ENCODE assay signal across 8 mouse cellular contexts in genomic region chr11:16507385-16508051, GRCm38 (mm10). TPM values are rescaled to one million over a fixed set of nuclear protein-coding genes. Genes with fewer than 3 reads are reported as not detected.
DNase-seq lines count a peak whose midpoint lies in the region; ATAC-seq and TF ChIP-seq lines count a peak whose summit lies in the region.

No protein-coding gene starts in this region.

- 1% methylated on average over 26 of the region's 26 CpGs for WGBS in lung, embryonic 14.5 days
- WGBS in intestine, embryonic 16.5 days = 3% methylated on average over 26 of the region's 26 CpGs

- ATAC-seq in lung, embryonic 14.5 days (ENCODE audit: insufficient read depth) = peak; percentile 77
- peak; percentile 15; the same call in 1 of the 2 replicates for ATAC-seq in erythroid progenitor cell, adult 5-6 weeks (replicated peaks; ENCODE audit: low FRiP score, poor library complexity, severe bottlenecking)
- ATAC-seq in intestine, embryonic 16.5 days = peak; percentile 68
- peak; percentile 3; the same call in 1 of the 2 replicates for ATAC-seq in megakaryocyte-erythroid progenitor cell, adult 5-6 weeks (replicated peaks; ENCODE audit: low FRiP score, low TSS enrichment, poor library complexity, severe bottlenecking)

- peak overlapping the region; percentile 78 for H3K4me2 ChIP-seq in lung, embryonic 14.5 days
- H3K4me2 ChIP-seq in intestine, embryonic 16.5 days (ENCODE audit: low read depth, low read length) = peak overlapping the region; percentile 70

- TF ChIP-seq CTCF in lung, embryonic 14.5 days (IDR thresholded peaks at IDR 0.05; ENCODE audit: low read depth) = no peak

- H3K27ac ChIP-seq in lung, embryonic 14.5 days (ENCODE audit: low read depth) = peak overlapping the region; percentile 93
- peak overlapping the region; percentile 71 for H3K27ac ChIP-seq in intestine, embryonic 16.5 days (ENCODE audit: low read length)

- peaks cover 10% of the 10 kb centered on the region; the same call in 1 of the 2 replicates for H3K4me1 ChIP-seq in lung, embryonic 14.5 days (ENCODE audit: insufficient read depth)
- no peaks in the 10 kb centered on the region; the same call in 1 of the 2 replicates for H3K4me1 ChIP-seq in intestine, embryonic 16.5 days (ENCODE audit: control insufficient read depth, insufficient read depth, low read length)

- peak; percentile 13 for DNase-seq in lung, embryonic 14.5 days
- no peak for DNase-seq in lung, postnatal 10 days
- DNase-seq in NIH3T3 (ENCODE audit: low read depth) = peak; percentile 25
- no peak for DNase-seq in urinary bladder, postnatal 10 days (ENCODE audit: low spot score)
- DNase-seq in layer of hippocampus, postnatal 10 days (ENCODE audit: low spot score in 2 of 2) = no peak

- H3K36me3 ChIP-seq in lung, embryonic 14.5 days (ENCODE audit: insufficient read depth) = peaks cover 29% of the 10 kb centered on the region
- H3K36me3 ChIP-seq in intestine, embryonic 16.5 days (ENCODE audit: control insufficient read depth, insufficient read depth, low read length) = 0 out of 2 replicates have a peak, but pooled peaks cover 3% of the 10 kb centered on the region

- peak overlapping the region; percentile 93 for H3K4me3 ChIP-seq in lung, embryonic 14.5 days (ENCODE audit: low read depth, low read length)
- H3K4me3 ChIP-seq in intestine, embryonic 16.5 days (ENCODE audit: low read length) = peak overlapping the region; percentile 71

- H3K9ac ChIP-seq in lung, embryonic 14.5 days = peak overlapping the region; percentile 98
- H3K9ac ChIP-seq in intestine, embryonic 16.5 days (ENCODE audit: low read depth, low read length) = peak overlapping the region; percentile 92

- no peaks in the 10 kb centered on the region for H3K9me3 ChIP-seq in lung, embryonic 14.5 days (ENCODE audit: low read depth, low read length)
- no peaks in the 10 kb centered on the region for H3K9me3 ChIP-seq in intestine, embryonic 16.5 days (ENCODE audit: control insufficient read depth, low read length)

- no peaks in the 10 kb centered on the region for H3K27me3 ChIP-seq in lung, embryonic 14.5 days (ENCODE audit: insufficient read depth, low read length)
- no peaks in the 10 kb centered on the region for H3K27me3 ChIP-seq in intestine, embryonic 16.5 days (replicated peaks; ENCODE audit: control insufficient read depth, insufficient read depth, low read length)

RNA-seq across cellular contexts. Expression of gene Sec61g, which starts 0.8 kb away (rescaled TPM):
- polyA plus RNA-seq in lung, embryonic 14.5 days (2014; fragmentation: Nextera tagmentation; extraction: Ambion mirVana) = 34.4 and 41.8 TPM in 2 replicates
- 12.6 and 36.8 TPM in 2 replicates for total RNA-seq in erythroid progenitor cell, adult 5-6 weeks (2015; ENCODE audit: low replicate concordance)
- 30.5 and 33.2 TPM in 2 replicates for total RNA-seq in erythroid progenitor cell, adult 5-6 weeks (2017; ENCODE audit: low replicate concordance)
- polyA plus RNA-seq in intestine, embryonic 16.5 days (2015; fragmentation: Nextera tagmentation; extraction: Ambion mirVana) = 30.7 and 39.2 TPM in 2 replicates
- 23.5 and 41.1 TPM in 2 replicates for total RNA-seq in megakaryocyte-erythroid progenitor cell, adult 5-6 weeks (2014; fragmentation: Nextera tagmentation)
- 13.9 and 19.4 TPM in 2 replicates for total RNA-seq in megakaryocyte-erythroid progenitor cell, adult 5-6 weeks (2017)
- 10 to 100 TPM in 1 of 2 experiments, 1 to 10 TPM in 1; 9.4 to 14.1 TPM for total RNA-seq in layer of hippocampus, postnatal 10 days (2021)

Comparison
In these comparisons a context has a peak if more than half of its experiments do, and no peak if none do; other contexts are left out.
1. DNase-seq: peak in lung, embryonic 14.5 days (single experiment) and NIH3T3 (single experiment); none in lung, postnatal 10 days (single experiment), urinary bladder, postnatal 10 days (single experiment) and layer of hippocampus, postnatal 10 days (0 of 2).
2. ATAC-seq: peak in every context shown above with its lines; median percentile 77 in lung, embryonic 14.5 days; 68 in intestine, embryonic 16.5 days; 15 in erythroid progenitor cell, adult 5-6 weeks; 3 in megakaryocyte-erythroid progenitor cell, adult 5-6 weeks.